Mouse (Mus musculus) kidney, adult 2 months (tissue): ENCODE measurements around the gene Adgrf3.

Experiments used
- CTCF ChIP-seq: fragments of 200-500 bp; conservative IDR thresholded peaks from 2 replicates; pipeline ENCODE4 v1.5.1; 2011; ENCODE audit warnings: low read depth, mild to moderate bottlenecking, control low read depth, low read length, moderate library complexity, mixed read lengths; ENCODE audit not compliant: insufficient read depth, insufficient read length
- POLR2A ChIP-seq: fragments of 200-500 bp; IDR thresholded peaks from one replicate; pipeline ENCODE4 v1.6.1; 2011; ENCODE audit warnings: low read depth, low read length, control low read depth

- no peak for TF ChIP-seq CTCF
- TF ChIP-seq POLR2A, result no peak
These were observed 50.1 kb downstream of the Adgrf3 start for GRCm38 (mm10) chr5:30155395-30155792.
